Mouse (Mus musculus): ENCODE data around the gene Lama5.

Lama5 gene

DNA sequence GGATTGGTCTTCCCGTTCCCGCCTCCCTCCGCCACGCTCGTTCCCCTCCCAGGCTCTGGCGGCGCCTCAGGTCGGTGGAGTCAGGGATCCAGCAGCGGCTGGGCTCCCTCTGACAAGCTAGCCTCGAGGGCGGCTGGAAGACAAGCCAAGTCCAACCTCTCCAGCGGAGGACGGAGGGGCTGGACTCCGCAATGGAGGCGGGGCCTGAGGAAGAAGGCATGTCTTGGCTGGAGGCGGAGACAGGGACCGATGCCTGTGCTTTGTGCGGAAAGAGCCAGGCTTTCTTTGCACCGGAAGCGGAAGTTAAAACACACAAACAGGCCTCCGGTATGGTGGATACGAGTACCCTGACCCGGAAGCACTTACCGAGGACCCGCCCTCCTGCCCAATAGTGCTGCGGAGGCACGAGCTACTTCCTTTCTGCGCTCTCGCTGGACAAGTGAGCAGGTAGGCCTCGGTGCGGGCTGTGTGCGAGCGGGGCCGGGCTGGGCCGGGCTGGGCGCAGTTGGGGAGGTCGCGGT lies 31.4 kb upstream of the Lama5 start, which contains the start of gene Rps21:
Gene Rps21, plus strand, starts transcription at position 377 of the 521 bp plus-strand sequence.
- in situ Hi-C loops (cut with MboI; ENCODE audit: unreplicated experiment in 2 of 2), result loop anchor here (10.0 to 25.0 kb wide), 3 partner anchors 212 to 1055 kb away; partner anchors contain the start of genes Psma7 (in 2 of the 2), Ss18l1 (in 2 of the 2), Rtel1 (in 1 of the 2) and Stmn3 (in 1 of the 2)

DNA sequence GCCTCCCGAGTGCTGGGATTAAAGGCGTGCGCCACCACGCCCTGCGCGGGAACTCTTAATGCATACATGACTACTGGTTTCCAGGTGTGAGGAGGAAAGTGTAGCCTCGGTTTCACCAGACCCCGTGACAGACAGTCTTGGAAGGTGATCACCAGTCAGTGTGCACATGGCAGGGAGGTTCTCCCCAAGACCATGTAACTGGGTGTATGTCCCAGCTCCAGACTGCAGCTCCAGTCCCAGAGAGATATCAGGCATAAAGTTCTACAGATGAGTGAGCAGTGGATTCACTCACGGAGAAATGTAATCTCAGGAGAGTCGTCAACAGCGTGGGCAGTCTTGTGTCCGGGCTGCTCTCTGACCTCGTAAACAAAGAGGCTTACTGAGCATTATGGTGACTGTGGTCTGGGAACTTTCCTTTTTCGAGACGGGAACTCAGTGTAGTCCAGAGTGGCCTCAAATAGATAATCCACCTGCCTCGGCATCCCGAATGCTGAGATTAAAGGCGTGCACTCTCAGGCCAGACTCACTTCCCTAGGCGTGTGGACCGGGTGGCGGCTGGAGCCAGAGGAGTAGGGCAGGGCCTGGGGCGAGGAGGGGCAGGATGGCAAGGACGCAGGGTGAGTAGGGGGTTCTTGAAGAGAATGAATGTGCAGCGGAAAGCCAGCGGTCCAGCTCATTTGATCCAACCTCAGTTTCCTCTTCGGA lies 30.8 kb upstream of the Lama5 start:
- in situ Hi-C loops (cut with MboI; ENCODE audit: unreplicated experiment in 2 of 2), result loop anchor here (10.0 to 25.0 kb wide), 3 partner anchors 212 to 1056 kb away; partner anchors contain the start of genes Psma7 (in 2 of the 2), Ss18l1 (in 2 of the 2), Rtel1 (in 1 of the 2) and Stmn3 (in 1 of the 2)

DNA sequence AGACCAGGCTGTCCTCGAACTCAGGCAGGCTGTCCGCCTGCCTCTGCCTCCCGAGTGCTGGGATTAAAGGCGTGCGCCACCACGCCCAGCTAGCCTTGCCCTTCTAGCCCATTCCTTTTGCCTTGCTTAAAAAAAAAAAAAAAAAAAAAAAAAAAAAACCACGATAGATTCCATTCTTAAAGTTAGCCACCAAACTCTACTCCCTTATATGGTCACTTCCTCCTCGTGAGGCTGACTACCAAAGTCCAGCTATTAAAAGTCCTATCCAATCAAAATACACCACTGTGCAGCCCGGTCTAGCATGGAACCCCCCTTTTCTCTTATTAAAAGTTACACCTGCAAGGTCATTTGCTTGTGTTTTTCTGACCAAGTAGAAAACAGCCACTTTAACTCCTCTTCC lies 30.0 kb upstream of the Lama5 start:
- in situ Hi-C loops (cut with MboI; ENCODE audit: unreplicated experiment in 2 of 2), result loop anchor here (10.0 to 25.0 kb wide), 3 partner anchors 211 to 1057 kb away; partner anchors contain the start of genes Psma7 (in 2 of the 2), Ss18l1 (in 2 of the 2), Rtel1 (in 1 of the 2) and Stmn3 (in 1 of the 2)

DNA sequence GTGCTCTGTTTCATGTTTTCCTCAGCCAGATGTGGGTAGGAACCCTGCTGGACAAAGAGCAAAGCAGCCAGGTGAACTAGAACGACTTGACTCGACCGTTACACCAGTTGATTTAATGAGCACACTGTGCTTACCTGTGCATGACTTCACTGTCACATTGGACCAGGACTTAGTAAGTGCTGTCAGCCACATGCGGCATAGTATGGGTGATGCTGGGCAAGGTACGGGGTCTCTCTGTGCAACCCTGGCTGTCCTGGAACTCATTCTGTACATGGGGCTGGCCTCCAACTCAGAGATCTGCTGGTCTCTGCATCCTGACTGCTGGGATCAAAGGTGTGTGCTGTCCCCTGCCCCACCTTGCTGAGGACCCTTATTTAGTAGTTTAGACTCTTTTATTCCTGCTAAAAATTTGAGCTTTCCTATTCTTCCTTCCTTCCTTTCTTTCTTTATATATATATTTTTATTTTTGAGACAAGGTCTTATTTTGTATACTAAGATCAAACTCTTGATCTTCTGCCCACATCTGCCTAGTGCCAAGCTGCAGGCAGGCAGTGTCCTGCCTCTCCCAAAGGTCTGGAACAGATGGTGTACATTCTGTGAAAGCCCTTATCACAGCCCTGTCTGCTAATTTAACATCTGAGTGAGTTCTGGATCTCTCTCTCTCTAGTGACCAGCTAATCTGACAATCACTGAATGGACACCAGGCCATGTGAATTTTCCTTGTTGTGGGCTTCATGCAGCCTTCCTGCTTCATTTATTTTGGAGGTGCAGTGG lies 29.0 kb upstream of the Lama5 start:
- in situ Hi-C loops (cut with MboI; ENCODE audit: unreplicated experiment in 2 of 2), result loop anchor here (5.0 to 25.0 kb wide), 5 partner anchors 72 to 1058 kb away; partner anchors contain the start of genes Psma7 (in 2 of the 2), Ss18l1 (in 2 of the 2), Rtel1 (in 1 of the 2) and Stmn3 (in 1 of the 2)

DNA sequence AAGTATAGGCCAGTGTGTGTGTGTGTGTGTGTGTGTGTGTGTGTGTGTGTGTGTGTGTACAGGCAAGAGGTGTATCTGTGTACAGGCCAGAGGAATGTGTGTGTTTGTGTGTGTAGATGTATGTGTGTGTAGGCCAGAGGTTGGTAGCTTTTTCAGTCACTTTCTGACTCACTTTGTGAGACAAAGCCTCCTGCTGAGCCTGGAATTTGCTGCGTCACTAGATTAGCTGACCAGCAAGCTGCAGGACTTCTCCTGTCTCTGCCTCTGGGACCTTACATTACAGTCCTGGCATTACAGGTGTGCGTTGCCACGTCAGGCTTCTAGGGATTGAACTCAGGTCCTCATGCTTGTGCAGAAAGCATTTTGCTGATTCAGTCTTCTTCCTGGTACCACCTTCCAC lies 26.2 kb upstream of the Lama5 start:
- in situ Hi-C loops (cut with MboI; ENCODE audit: unreplicated experiment in 2 of 2), result loop anchor here (5.0 to 25.0 kb wide), 5 partner anchors 70 to 1060 kb away; partner anchors contain the start of genes Psma7 (in 2 of the 2), Ss18l1 (in 2 of the 2), Rtel1 (in 1 of the 2) and Stmn3 (in 1 of the 2)

DNA sequence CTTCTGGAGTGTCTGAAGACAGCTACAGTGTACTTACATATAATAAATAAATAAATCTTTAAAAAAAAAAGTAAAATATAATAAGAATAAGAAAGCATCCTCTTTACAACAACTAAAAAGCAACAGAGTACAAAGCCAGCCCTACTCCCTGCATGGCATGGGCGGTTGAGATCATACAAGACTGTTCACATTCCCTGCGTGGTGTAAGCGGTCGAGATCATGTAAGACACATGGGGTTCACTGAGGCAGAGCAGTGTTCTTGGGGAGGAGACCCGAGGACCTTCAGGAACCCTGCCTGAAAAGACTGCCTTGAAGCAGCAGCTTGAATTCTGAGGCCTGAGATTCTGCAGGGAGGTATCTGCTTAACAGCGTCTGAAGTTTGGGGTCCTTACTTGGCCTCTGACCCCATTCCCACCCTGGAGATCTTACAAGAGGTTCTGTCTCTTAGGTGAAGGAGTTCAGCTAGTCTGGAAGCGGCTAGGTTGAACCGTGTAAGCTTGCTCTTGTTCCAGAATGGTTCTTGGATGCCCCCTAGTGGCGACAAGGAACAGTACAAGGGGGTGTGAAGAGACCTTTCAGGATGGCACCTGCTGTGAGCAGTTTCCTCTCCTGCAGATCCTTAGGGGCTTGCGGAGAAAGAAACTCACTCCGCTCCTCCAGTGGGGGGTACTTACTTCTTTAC lies 25.4 kb upstream of the Lama5 start:
- in situ Hi-C loops (cut with MboI; ENCODE audit: unreplicated experiment in 2 of 2), result loop anchor here (5.0 to 25.0 kb wide), 5 partner anchors 69 to 1061 kb away; partner anchors contain the start of genes Psma7 (in 2 of the 2), Ss18l1 (in 2 of the 2), Rtel1 (in 1 of the 2) and Stmn3 (in 1 of the 2)

DNA sequence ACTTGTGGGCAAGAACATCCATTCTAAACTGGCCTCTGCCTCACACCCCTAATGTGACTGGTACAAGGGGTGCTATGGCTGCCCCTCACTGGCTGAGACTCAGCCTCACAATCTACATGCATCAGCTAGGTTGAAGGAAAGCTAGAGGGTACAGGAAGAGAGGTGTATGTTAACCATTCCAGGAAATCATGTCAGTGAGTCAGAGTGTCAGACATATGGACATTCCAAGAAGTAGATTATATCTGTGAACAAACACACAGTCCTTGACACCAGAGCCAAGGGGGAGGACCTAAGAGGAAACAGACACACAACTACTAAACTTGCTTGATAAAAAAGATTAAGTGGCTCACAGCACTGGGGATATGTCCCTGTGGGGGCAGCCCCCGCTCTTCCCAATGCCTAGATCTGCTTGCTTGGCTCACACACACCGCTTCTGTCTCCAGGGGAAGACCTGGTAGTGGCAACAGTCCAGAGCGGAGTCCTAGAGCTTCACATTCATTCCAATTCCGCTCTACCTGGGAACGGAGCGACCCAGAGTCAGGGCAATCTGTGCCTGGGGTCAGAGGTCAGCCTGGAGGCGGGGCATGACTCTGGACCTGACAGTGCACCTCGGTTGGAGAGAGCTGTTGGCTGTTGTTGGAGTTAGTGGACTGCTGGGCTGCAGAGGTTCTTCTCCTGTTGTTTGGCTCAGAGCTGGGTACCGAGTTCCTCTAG lies 23.4 kb upstream of the Lama5 start:
- in situ Hi-C loops (cut with MboI; ENCODE audit: unreplicated experiment in 2 of 2), result no loop called here

DNA sequence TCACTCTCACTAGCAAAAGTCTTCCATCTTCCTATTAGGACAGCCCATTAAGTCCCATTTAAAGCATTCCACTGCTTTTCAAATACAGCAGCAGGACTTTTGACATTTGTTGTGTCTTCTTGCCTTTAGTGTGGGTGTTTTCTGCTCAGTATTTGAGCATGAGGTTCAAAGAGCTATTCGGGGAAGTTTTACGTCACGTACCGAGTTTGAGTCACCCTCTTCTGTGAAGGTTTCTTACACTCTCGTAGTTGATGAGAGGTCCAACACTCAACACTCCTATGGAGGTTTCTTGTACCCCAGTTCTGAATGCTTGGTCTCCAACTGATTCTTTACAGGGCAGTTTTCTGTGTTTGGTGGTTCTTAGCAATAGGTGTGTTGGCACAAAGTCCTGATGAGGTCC lies 22.3 kb upstream of the Lama5 start:
- in situ Hi-C loops (cut with MboI; ENCODE audit: unreplicated experiment in 2 of 2), result no loop called here

DNA sequence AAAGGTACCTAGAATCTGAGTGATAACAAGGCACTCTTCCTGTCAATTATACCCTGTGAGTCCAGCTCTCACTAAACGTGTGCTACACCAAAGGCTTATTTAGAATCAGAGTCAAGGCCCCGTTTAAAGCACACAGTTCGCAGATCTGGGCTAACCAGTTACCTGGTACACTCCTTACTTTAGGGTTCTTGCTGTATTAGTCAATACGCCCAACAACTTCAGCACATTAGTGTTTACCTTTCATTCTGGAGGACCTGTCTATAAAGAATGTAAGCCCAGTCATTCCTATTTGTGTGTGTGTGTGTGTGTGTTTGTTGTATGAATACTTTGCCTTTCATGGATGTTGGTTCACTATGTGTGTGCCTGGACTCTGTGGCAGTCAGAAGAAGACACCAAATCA lies 17.4 kb upstream of the Lama5 start:
- in situ Hi-C loops (cut with MboI; ENCODE audit: unreplicated experiment in 2 of 2), result no loop called here

DNA sequence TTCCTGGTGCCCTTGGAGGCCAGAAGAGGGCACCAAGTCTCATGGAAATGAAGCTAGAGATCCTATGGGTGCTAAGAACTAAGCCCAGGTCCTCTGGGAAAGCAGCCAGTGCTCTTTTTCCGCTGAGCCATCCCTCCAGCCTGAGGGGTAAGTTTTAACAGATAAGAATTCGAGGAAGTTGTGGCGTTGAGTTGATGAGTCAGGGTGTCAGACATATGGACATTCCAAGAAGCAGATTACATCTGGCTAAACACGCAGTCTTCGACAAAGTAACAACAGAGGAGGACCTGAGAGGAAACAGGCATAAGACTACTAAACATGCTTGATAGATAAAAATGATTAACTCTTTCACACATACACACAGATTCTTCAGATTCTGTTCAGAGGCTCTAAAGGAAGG lies 12.9 kb upstream of the Lama5 start:
- in situ Hi-C loops (cut with MboI; ENCODE audit: unreplicated experiment in 2 of 2), result no loop called here

DNA sequence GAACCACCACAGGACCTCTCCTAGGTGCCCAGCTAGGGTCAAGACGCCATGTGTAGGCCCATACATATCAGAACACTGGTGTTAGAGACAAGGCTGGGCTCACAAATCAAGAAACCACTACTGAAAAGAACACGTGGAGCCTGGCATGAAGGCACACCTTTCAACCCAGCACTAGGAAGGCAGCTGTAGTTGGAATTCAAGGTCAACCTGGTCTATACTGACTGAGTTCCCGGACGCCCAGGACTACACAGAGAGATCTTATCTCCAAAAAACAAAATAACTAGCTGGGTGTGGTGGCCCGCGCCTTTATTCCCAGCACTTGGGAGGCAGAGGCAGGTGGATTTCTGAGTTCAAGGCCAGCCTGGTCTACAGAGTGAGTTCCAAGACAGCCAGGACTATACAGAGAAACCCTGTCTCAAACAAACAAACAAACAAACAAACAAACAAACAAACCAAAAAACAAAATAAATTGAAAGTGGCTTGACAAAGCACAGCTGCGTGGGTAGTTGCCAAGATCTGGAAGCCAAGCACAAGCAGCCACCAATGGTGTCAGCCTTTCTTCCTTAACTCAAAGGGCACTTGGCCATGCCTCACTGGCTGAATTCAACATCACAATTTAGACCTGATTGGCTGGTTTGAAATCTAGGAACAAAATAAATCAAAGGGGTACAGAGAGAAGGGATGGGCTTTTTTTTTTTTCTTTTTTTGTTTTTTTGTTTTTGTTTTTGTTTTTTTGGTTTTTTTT lies 12.1 kb upstream of the Lama5 start:
- in situ Hi-C loops (cut with MboI; ENCODE audit: unreplicated experiment in 2 of 2), result no loop called here

DNA sequence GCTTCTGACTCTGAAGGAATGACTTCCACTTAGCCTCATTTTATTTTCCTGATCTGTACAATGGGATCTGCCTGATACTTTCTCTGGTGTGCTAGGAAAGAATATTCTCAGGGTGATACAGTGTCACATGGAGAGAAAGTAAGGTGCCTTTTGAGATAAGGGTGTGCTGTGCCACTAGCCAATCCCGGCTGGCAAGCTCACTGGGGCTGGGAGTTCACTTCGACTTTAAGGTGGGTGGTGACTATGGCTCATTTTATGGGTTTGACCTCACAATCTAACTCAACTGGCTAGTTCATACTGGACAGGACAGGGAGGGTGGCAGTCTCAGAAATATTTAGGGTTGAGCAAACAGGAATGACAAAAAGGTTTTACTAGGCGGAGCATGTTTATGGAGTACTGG lies 11.3 kb upstream of the Lama5 start:
- in situ Hi-C loops (cut with MboI; ENCODE audit: unreplicated experiment in 2 of 2), result no loop called here

DNA sequence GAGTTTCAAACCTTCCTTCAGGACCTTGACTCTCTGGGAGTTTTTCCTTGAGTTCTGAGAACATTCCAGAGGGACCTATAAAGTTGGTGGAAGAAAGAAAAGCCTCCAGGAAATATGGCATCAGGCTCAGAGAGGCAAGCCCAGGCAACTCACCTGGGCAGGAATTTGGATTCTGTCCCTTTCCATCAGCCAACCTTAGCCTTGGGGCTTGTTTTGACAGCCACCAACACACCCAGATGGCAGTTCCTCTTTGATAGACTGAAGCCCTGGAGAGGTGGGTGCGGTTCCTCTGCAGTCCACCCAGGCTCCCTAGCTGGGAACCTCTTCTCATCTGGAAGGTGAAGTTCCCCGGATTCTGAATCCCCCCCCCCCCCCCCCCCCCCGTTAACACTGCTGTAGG lies 10.8 kb upstream of the Lama5 start:
- in situ Hi-C loops (cut with MboI; ENCODE audit: unreplicated experiment in 2 of 2), result no loop called here

DNA sequence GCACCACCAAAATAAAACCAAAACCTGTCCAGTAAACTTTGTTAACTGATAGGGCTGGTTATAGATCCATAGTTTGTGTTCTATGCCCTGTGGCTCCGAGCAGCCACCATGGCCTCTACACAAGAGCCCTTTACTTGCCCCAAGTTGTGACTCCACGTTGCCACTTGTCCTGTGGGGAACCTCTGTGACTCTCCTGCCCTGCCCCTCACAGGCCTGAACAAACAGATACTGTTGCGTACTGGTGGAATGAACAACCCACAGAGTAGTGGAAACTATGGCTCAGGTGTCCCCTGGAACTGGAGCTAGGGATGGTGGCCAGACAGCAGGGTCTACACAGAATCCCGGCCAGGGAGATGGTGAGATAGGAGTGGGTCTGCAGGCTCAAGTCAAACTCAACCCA lies 10.1 kb upstream of the Lama5 start:
- in situ Hi-C loops (cut with MboI; ENCODE audit: unreplicated experiment in 2 of 2), result no loop called here

DNA sequence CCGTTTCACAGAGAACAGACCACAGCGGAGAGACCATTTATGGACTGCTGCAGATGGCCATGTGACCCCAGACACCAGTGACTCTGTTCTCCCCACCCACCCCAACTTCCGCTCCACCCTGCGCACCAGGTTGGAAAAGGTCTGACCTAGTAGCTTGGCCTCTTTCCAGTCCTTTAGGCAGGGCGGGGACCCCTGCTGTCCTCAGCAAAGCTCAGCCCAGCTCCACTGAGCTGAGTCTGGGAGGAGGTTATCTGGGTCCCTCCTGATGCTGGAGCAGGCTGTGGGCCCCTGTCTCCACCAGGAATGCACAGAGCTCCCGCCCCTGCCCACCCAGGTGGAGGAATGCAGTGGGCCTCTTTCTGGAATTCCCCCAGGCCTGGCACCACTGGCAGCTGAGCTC lies 9.3 kb upstream of the Lama5 start:
- in situ Hi-C loops (cut with MboI; ENCODE audit: unreplicated experiment in 2 of 2), result loop anchor here in 1 of 2 experiments (5.0 kb wide), 1 partner anchor 38 kb away; no protein-coding TSS in a partner anchor

DNA sequence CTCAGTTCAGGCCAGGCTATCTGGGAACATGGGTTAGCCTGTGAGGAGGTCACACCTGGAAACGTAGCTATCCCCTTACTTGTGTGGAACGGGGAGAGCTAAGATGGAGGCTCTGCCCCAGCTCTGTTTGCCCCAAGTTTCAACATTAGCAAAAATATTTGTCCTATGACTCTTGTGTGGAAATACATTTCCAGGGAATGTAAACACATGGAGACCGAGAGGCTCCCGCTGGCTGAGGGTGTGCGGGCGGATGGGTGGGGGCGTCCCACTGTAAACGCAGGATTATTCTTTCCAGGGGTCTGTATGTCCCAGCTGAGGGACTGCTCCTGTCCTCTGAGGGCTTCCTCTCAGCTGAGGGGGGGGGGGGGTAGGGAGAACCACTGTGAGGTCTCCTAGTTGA lies 8.7 kb upstream of the Lama5 start:
- in situ Hi-C loops (cut with MboI; ENCODE audit: unreplicated experiment in 2 of 2), result loop anchor here in 1 of 2 experiments (5.0 kb wide), 1 partner anchor 37 kb away; no protein-coding TSS in a partner anchor

DNA sequence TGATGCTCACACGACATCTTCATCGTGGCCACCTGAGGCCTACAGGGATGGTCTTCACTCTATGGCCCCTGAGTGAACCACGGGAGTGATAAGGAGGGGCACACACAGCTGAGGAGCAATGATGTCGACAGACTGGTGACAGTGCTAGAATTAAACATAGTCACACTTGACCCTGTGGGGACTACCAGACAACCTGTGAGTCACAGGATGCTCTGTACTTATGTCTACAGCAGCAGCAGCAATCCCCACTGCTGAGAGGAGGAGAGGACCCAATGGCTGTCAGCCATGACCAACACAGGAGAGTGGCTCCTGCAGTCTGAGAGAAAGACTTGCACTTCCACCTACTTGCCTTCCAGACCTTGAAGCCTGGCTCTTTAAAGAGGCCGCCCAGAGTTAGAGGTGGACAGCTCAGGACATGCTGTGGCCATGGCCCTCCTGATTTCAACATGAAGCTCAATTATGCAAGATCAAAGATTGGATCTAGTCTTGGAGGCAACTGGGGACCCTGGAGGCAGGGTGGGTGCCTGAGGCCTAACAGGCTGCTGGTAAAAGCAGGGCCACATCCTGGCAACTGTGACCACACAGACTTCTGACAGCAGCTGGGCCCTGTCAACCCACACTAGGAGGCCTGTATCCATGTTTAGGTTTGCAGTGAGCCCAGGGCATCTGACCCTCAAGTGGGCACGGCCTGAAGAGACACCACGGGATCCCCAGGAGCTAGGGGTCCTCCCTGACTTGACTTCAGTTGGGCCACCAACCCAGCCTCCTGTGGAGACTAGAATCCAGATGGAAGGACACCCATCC lies 7.6 kb upstream of the Lama5 start:
- in situ Hi-C loops (cut with MboI; ENCODE audit: unreplicated experiment in 2 of 2), result loop anchor here in 1 of 2 experiments (5.0 kb wide), 1 partner anchor 36 kb away; no protein-coding TSS in a partner anchor

DNA sequence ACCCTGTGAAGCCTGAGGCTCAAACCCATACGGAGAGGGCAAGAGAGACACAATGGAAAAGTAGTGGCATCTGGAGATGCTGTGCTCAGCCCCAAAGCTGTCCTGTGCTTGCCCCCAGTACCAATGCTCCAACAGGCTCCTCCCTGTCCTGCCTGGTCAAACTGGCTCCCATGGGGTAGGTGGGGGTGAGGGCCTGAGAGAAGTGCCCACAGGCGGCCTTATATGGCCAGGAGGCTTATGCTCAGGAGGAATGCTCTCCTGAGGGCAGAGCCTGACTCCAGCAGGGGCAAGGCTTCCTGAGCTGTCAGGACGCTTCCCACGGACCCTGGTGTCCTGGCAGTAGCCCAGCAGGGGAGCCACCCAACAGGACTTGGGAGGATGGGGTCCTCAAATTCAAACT lies 4.8 kb upstream of the Lama5 start:
- in situ Hi-C loops (cut with MboI; ENCODE audit: unreplicated experiment in 2 of 2), result loop anchor here in 1 of 2 experiments (5.0 kb wide), 1 partner anchor 33 kb away; no protein-coding TSS in a partner anchor
